Mouse (Mus musculus): Measurements from ENCODE around the gene Noa1. TPM values are rescaled to one million over a fixed set of nuclear protein-coding genes. Genes with fewer than 3 reads are reported as not detected.

Noa1 gene
- total RNA-seq, 2 experiments from 2014 or later = 15.8 to 17.6 TPM

DNA sequence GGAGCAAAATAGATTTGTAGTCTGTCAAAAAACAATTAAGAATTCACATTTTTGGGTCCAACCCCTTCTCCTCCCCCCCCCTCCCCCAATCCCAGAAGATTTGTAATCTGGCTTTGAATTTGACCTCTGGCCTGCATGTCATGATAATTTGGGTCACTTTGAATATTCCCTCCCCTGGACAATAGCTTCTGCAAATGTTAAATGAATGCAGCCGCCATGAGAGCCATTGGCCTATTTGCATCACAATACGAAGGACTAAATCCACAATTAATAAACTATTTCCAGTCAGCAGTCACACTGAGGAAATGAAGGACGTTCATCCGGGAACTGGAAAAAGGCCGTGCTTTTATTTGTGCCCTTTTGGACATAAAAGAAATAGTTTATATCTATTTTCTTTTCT, 47.8 kb downstream of the Noa1 start:
- no peak for DNase-seq
- intact Hi-C loops (cut with DNase I; ENCODE audit: low total_unique reads) = no loop called here

DNA sequence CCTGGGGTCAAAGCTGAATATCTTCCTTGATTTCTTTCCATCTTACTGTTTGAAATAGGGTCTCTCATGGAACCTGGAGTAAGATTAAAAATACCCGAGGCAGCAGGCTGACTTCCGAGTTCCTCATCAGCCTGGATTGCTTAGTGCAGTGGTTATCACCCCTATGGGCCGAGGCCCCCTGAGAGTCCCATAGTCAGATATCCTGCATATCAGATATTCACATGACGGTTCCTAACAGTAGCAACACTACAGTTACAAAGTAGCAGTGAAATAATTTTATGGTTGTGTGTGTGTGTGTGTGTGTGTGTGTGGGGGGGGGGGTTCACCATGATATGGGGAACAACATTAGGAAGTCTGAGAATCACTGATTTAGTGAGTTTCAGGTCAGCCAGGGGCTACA, 48.7 kb downstream of the Noa1 start:
- DNase-seq = no peak
- intact Hi-C loops (cut with DNase I; ENCODE audit: low total_unique reads) = no loop called here

DNA sequence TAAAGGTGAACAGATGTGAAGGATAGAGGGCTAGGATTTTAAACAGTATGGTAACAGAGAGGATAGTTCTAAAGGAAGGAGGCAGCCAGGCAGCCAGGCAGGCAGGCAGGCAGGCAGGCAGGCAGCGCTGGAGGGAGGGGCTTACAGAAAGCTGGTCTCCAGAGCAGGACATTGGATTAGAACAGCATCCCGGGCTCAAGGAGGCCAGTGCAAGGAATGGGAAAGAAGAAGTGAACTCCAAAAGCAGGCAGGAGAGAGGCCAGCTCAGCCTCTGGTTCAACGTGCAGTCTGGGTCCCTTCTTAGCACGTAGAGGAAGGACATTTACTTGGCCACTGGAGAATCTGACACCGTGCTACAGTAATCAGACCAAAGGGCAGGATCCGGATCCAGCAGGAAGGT, 49.7 kb downstream of the Noa1 start:
- intact Hi-C loops (cut with DNase I; ENCODE audit: low total_unique reads) = no loop called here
- DNase-seq = no peak

DNA sequence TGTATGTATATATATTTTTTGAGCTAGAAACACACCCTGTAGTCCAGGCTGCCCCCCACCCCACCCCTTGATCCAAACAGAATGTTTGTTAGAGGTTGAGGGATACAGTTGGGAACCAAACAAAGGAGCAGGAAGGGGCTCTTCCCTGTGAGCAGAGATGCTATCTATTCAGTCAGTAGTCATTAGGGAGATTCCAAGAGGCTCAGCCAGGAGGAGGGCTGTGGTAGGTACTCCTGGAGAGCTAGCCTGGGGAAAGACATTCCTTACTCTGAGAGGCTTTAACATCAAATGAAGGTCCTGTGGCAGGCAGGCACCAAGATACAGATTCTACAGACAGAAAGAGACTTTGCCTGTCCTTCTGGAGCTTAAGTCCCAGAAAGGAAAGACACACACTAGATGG, 50.6 kb downstream of the Noa1 start:
- intact Hi-C loops (cut with DNase I; ENCODE audit: low total_unique reads) = no loop called here
- DNase-seq = no peak

- intact Hi-C loops (cut with DNase I; ENCODE audit: low total_unique reads) = no loop called here
- no peak for DNase-seq
Observed at GRCm38 (mm10) chr5:77257603-77258002, 52.3 kb downstream of the Noa1 start.

GRCm38 (mm10) chr5:77254402-77254801, 55.5 kb downstream of the Noa1 start:
- intact Hi-C loops (cut with DNase I; ENCODE audit: low total_unique reads) = no loop called here
- no peak for DNase-seq

GRCm38 (mm10) chr5:77253154-77253553, 56.7 kb downstream of the Noa1 start:
- intact Hi-C loops (cut with DNase I; ENCODE audit: low total_unique reads) = no loop called here
- DNase-seq = no peak

DNA sequence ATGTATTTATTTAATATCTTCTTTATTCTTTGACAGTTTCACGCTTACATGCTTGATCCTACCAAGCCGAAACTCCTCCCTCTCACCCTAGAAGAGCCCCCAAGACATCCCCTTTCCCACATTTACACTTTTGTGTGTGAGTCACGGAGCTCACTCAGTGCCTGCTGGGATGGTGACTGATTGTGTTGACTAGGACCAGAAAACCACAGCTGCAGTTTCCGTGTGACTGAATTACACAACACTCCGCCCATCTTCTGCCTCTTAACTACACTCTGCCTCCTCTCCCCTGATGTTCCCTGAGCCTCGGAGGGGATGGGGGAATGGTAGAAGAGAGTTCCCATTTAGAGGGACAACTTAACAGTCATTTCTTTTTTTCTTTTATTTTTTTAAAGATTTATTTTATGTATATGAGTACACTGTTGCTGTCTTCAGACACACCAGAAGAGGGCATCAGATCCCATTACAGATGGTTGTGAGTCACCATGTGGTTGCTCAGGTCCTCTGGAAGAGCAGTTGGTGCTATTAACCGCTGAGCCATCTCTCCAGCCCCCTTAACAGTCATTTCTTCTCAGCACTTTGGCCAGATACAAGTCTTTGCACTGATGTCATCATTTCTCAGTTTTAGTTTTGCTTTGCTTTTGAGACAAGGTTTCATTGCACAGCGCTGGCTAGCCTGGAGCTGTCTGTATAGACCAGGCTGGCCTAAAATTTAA, 57.6 kb downstream of the Noa1 start:
- DNase-seq = no peak
- intact Hi-C loops (cut with DNase I; ENCODE audit: low total_unique reads) = no loop called here

DNA sequence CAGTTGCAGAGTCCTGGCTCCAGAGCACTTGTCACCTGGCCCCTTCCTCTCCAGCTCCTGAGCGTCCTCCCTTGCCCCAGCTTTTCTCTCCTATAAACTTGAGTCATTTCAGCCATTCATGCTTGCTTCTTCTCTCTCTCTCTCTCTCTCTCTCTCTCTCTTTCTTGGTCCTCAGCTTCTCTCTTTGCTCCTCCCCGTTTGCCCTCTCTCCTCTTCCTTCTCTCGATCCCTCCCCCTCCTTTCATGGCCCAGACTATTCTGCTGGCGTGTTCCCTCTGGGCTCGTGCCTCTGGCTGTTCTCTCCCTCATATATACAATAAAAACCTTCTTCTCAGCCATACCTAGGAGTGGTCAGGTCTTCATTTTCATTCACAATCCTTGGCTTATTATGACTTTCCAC, 58.2 kb downstream of the Noa1 start:
- intact Hi-C loops (cut with DNase I; ENCODE audit: low total_unique reads) = no loop called here
- no peak for DNase-seq

DNA sequence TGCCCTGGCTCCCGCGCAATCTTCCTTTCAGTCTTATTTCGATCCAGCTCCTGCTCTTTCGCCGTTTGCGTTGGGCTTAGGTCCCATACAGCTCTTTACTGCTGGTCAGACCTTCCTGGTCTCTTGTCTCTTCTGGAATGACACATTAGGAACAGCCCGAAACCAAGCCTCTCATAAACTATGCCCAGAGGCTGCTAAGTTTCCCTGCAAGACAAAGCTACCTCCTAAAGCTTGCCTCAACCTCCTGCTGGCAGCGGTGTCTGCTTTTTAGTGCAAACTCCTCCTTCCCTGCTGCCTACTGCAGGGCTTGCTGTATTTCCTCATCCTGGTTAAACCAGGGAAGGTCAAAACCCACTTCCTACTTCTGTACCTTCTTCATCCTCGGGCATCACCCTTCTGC, 59.8 kb downstream of the Noa1 start:
- intact Hi-C loops (cut with DNase I; ENCODE audit: low total_unique reads) = no loop called here
- no peak for DNase-seq

GRCm38 (mm10) chr5:77245787-77246671, 63.9 kb downstream of the Noa1 start:
- DNase-seq = no peak
- intact Hi-C loops (cut with DNase I; ENCODE audit: low total_unique reads) = no loop called here

- no peak for DNase-seq
- intact Hi-C loops (cut with DNase I; ENCODE audit: low total_unique reads) = no loop called here
Observed at GRCm38 (mm10) chr5:77245463-77245786, 64.5 kb downstream of the Noa1 start.

GRCm38 (mm10) chr5:77244331-77244987, 65.4 kb downstream of the Noa1 start:
- intact Hi-C loops (cut with DNase I; ENCODE audit: low total_unique reads) = no loop called here
- no peak for DNase-seq

Small RNA genes within 50 kb of the gene (microRNA-seq; reads per million reads assigned to microRNA genes)
- 0 reads per million in 2 experiments for gene Mir5098

Other genes starting within 250 kb of the Noa1 start
- 1 to 10 TPM; 9.7 to 9.8 TPM for gene Hopx, start 195.0 kb downstream of the Noa1 start, total RNA-seq (2021)
- under 1 TPM in 1 of 2 experiments, not detected in 1; 0.72 TPM for gene Spink2, start 98.6 kb downstream of the Noa1 start, total RNA-seq (2021)
- gene Rest, start 44.6 kb downstream of the Noa1 start, total RNA-seq (2021) = 10 to 100 TPM in 1 of 2 experiments, 1 to 10 TPM in 1; 9.8 to 11.4 TPM
- 10 to 100 TPM; 22.1 to 23.4 TPM for gene Polr2b, start 63 bp upstream of the Noa1 start, total RNA-seq (2021)
- gene Igfbp7, start 98.0 kb upstream of the Noa1 start, total RNA-seq (2021) = 100 to 1,000 TPM; 319 to 321 TPM